26 mouse cellular contexts compared by ENCODE assay signal in the genomic region with DNA sequence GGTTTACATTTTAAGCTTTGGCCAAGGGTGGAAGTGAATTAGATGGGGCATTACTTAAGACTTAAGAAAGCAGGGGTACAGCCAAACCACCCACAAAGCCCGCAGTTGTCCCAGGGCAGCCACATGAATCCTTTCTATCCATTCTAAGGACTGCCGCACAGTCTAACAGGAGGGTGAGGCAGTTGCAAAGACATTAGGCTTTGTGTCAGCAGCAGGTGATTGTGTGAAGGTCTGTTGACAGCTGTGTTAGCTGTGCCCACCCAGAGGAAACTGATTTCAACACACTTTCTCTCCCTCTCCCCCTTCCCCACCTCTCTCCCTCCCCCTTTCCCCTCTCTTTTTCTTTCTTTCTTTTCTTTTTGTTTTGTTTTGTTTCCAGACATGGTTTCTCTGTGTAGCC. TPM values are rescaled to one million over a fixed set of nuclear protein-coding genes. Genes with fewer than 3 reads are reported as not detected.
DNase-seq lines count a peak whose midpoint lies in the region; ATAC-seq and TF ChIP-seq lines count a peak whose summit lies in the region.
"Had no signal": no experiment of that assay in that cellular context is flagged by ENCODE, and none has a peak within 500 bp of the region (broad histone marks: within the 10 kb centered on the region; RNA-seq: fewer than 3 reads in every experiment).

No protein-coding gene starts in this region.

- no peak overlapping the region for H3K9ac ChIP-seq in heart, embryonic 15.5 days

- H3K36me3 ChIP-seq in heart, embryonic 10.5 days, result no peaks in the 10 kb centered on the region
- no peaks in the 10 kb centered on the region for H3K36me3 ChIP-seq in heart, embryonic 15.5 days
- H3K36me3 ChIP-seq in myocyte (ENCODE audit: control insufficient read depth, insufficient read depth), result no peaks in the 10 kb centered on the region
- H3K36me3 ChIP-seq: G1E had no signal

- H3K9me3 ChIP-seq in heart, embryonic 10.5 days, result no peaks in the 10 kb centered on the region
- H3K9me3 ChIP-seq in heart, embryonic 15.5 days (replicated peaks), result no peaks in the 10 kb centered on the region
- H3K9me3 ChIP-seq: G1E had no signal

- no peak overlapping the region for H3ac ChIP-seq in myocyte (ENCODE audit: control insufficient read depth, insufficient read length)

- H3K27me3 ChIP-seq in heart, embryonic 10.5 days (ENCODE audit: insufficient read depth, poor library complexity, severe bottlenecking), result no peaks in the 10 kb centered on the region
- no peaks in the 10 kb centered on the region for H3K27me3 ChIP-seq in heart, embryonic 15.5 days
- no peaks in the 10 kb centered on the region for H3K27me3 ChIP-seq in myocyte (ENCODE audit: control insufficient read depth, insufficient read depth, insufficient read length)
- H3K27me3 ChIP-seq: CH12.LX, Patski had no signal

- peak overlapping the region; percentile 72; the same call in 1 of the 2 replicates for H3K27ac ChIP-seq in gastrocnemius, adult 2 months
- 0 out of 2 replicates have a peak overlapping the region, but pooled peaks have one; percentile 70 for H3K27ac ChIP-seq in heart, embryonic 10.5 days
- H3K27ac ChIP-seq in heart, embryonic 15.5 days, result 0 out of 2 replicates have a peak overlapping the region, but pooled peaks have one; percentile 89

- no peak for TF ChIP-seq POLR2A in myocyte (IDR thresholded peaks at IDR 0.05; ENCODE audit: insufficient read length, low read depth)

- no peak for TF ChIP-seq CTCF in gastrocnemius, adult 2 months (IDR thresholded peaks at IDR 0.05)

- no peaks in the 10 kb centered on the region for H3K79me2 ChIP-seq in myocyte (ENCODE audit: control insufficient read depth, insufficient read depth)

- intact Hi-C loops in gastrocnemius, adult 2 months (cut with DNase I), result no loop called here
- intact Hi-C loops in heart, postnatal 25 days (cut with DNase I), result no loop called here
- intact Hi-C loops in heart, postnatal 10 days (cut with DNase I), result no loop called here

- no peak for ATAC-seq in heart, embryonic 15.5 days (replicated peaks; ENCODE audit: insufficient number of reproducible peaks, insufficient read depth, low FRiP score, low read depth)
- ATAC-seq: activated CD4-positive, CD25-positive, alpha-beta regulatory T cell, adult 4 months; CD4-positive, CD25-positive, alpha-beta regulatory T cell, adult 4 months; Patski had no signal

- no peak for DNase-seq in gastrocnemius, adult 2 months
- DNase-seq in gastrocnemius, postnatal 25 days, result no peak
- DNase-seq in heart, embryonic 10.5 days (ENCODE audit: low spot score), result no peak
- no peak for DNase-seq in heart, postnatal 25 days (ENCODE audit: low spot score)
- no peak for DNase-seq in heart, postnatal 10 days
- DNase-seq in kidney, adult 9 months, result no peak
- DNase-seq: adrenal gland, adult 2 months; adrenal gland, adult 8-10 months; adrenal gland, postnatal 10 days; adrenal gland, postnatal 14 days; adrenal gland, postnatal 25 days; adrenal gland, postnatal 36 days; B cell, adult 2 months; cerebellum, adult 11 months; cerebellum, adult 11-12 months had no signal

- 71% methylated on average over 2 of the region's 2 CpGs for WGBS in heart, embryonic 10.5 days
- WGBS in heart, embryonic 15.5 days, result 79% methylated on average over 2 of the region's 2 CpGs

- H3K4me2 ChIP-seq in heart, embryonic 15.5 days, result no peak overlapping the region
- H3K4me2 ChIP-seq in myocyte (ENCODE audit: low read depth), result no peak overlapping the region

- H3K4me1 ChIP-seq in heart, embryonic 10.5 days, result peaks cover 5% of the 10 kb centered on the region; the same call in 1 of the 2 replicates
- peaks cover 4% of the 10 kb centered on the region for H3K4me1 ChIP-seq in heart, embryonic 15.5 days (replicated peaks)

- no peak overlapping the region for H3K4me3 ChIP-seq in gastrocnemius, adult 2 months
- H3K4me3 ChIP-seq in heart, embryonic 10.5 days, result no peak overlapping the region
- no peak overlapping the region for H3K4me3 ChIP-seq in heart, embryonic 15.5 days
- H3K4me3 ChIP-seq in myocyte, result no peak overlapping the region

TF ChIP-seq in myocyte, 11 proteins besides CTCF, POLR2A, EP300 and RAD21:
- no peak for TF ChIP-seq TCF12 (IDR thresholded peaks at IDR 0.05; ENCODE audit: insufficient read depth, poor library complexity, severe bottlenecking)
- TF ChIP-seq USF1 (IDR thresholded peaks at IDR 0.05; ENCODE audit: low read depth), result no peak
- no peak for TF ChIP-seq TCF3 (IDR thresholded peaks at IDR 0.05; ENCODE audit: insufficient read length, low read depth)
- TF ChIP-seq MYOG (IDR thresholded peaks at IDR 0.05; ENCODE audit: control insufficient read depth in 1 of 3, insufficient read depth in 1 of 3, insufficient read length in 2 of 3, low read depth in 2 of 3), result peak in 1 of 3 experiments; percentile 67
- peak in 2 of 3 experiments; percentile 54 to 70 for TF ChIP-seq MYOD1 (IDR thresholded peaks at IDR 0.05; ENCODE audit: control insufficient read depth in 1 of 3, insufficient read length in 2 of 3, low read depth in 2 of 3)
- no peak for TF ChIP-seq POLR2AphosphoS2 (IDR thresholded peaks at IDR 0.05; ENCODE audit: insufficient read length, low read depth)

RNA-seq across cellular contexts. Expression of a gene that starts 0.5 kb away (rescaled TPM):
- 10 to 100 TPM; 19.2 to 23.2 TPM for total RNA-seq in gastrocnemius, adult 2 months (2021)
- total RNA-seq in gastrocnemius, postnatal 25 days (2021), result 10 to 100 TPM; 14.1 to 15.3 TPM
- 13.6 and 14.3 TPM in 2 replicates for polyA plus RNA-seq in heart, embryonic 10.5 days (2016; fragmentation: Nextera tagmentation; extraction: Ambion mirVana)
- 10 to 100 TPM in 1 of 2 experiments, 1 to 10 TPM in 1; 8.6 to 10.6 TPM for total RNA-seq in heart, postnatal 25 days (2021)
- 11.3 and 13.0 TPM in 2 replicates for polyA plus RNA-seq in heart, embryonic 15.5 days (2015; fragmentation: Nextera tagmentation; extraction: Ambion mirVana)
- 10 to 100 TPM; 11.1 to 11.7 TPM for total RNA-seq in heart, postnatal 10 days (2021)
- 41.3 TPM for polyA plus RNA-seq in myocyte (2012; fragmentation: generic; extraction: Trizol)

RNA-seq across cellular contexts. Expression of a gene that starts 21.9 kb away (rescaled TPM):
- total RNA-seq in gastrocnemius, adult 2 months (2021), result not detected
- total RNA-seq in gastrocnemius, postnatal 25 days (2021), result not detected
- polyA plus RNA-seq in heart, embryonic 10.5 days (2016; fragmentation: Nextera tagmentation; extraction: Ambion mirVana), result not detected in 2 replicates
- not detected for total RNA-seq in heart, postnatal 25 days (2021)
- not detected in 2 replicates for polyA plus RNA-seq in heart, embryonic 15.5 days (2015; fragmentation: Nextera tagmentation; extraction: Ambion mirVana)
- total RNA-seq in heart, postnatal 10 days (2021), result not detected
- polyA plus RNA-seq in myocyte (2012; fragmentation: generic; extraction: Trizol), result not detected
- total RNA-seq: adrenal gland, adult 18-20 months; adrenal gland, adult 2 months; adrenal gland, adult 8-10 months; adrenal gland, postnatal 10 days; adrenal gland, postnatal 14 days; adrenal gland, postnatal 25 days; adrenal gland, postnatal 36 days; adrenal gland, postnatal 4 days; CH12.LX; G1E; MEL had no signal
- polyA plus RNA-seq: adrenal gland, adult 2 months; C2C12; G1E had no signal

RNA-seq across cellular contexts. Expression of a gene that starts 53.8 kb away (rescaled TPM):
- total RNA-seq in gastrocnemius, adult 2 months (2021), result 10 to 100 TPM; 32.1 to 38.7 TPM
- 10 to 100 TPM; 31.5 to 36.3 TPM for total RNA-seq in gastrocnemius, postnatal 25 days (2021)
- 13.4 and 14.4 TPM in 2 replicates for polyA plus RNA-seq in heart, embryonic 10.5 days (2016; fragmentation: Nextera tagmentation; extraction: Ambion mirVana)
- 10 to 100 TPM; 15.1 to 16.1 TPM for total RNA-seq in heart, postnatal 25 days (2021)
- 17.3 and 19.0 TPM in 2 replicates for polyA plus RNA-seq in heart, embryonic 15.5 days (2015; fragmentation: Nextera tagmentation; extraction: Ambion mirVana)
- total RNA-seq in heart, postnatal 10 days (2021), result 10 to 100 TPM; 18.7 to 20.2 TPM
- polyA plus RNA-seq in myocyte (2012; fragmentation: generic; extraction: Trizol), result 36.7 TPM
